Mouse (Mus musculus): ENCODE data around the gene Gal3st2. TPM values are rescaled to one million over a fixed set of nuclear protein-coding genes. Genes with fewer than 3 reads are reported as not detected.

The Gal3st2 gene
- total and polyA plus RNA-seq, 3 experiments: 0.65 to 1.0 (median 0.93) TPM

Other genes with a start within 250 kb of the Gal3st2 start
- gene Stk25, start 202.6 kb upstream of the Gal3st2 start, total RNA-seq (2021): 100 to 1,000 TPM in 1 of 2 experiments, 10 to 100 TPM in 1; 81.2 to 104 TPM
- 90.4 and 143 TPM in 2 replicates for gene Stk25, start 202.6 kb upstream of the Gal3st2 start, polyA plus RNA-seq (2012; rRNA removed)
- 1 to 10 TPM; 3.0 to 3.1 TPM for gene Bok, start 175.6 kb upstream of the Gal3st2 start, total RNA-seq (2021)
- 5.9 and 9.0 TPM in 2 replicates for gene Bok, start 175.6 kb upstream of the Gal3st2 start, polyA plus RNA-seq (2012; rRNA removed)
- 10 to 100 TPM; 33.6 to 36.4 TPM for gene Atg4b, start 109.8 kb upstream of the Gal3st2 start, total RNA-seq (2021)
- 27.7 and 33.4 TPM in 2 replicates for gene Atg4b, start 109.8 kb upstream of the Gal3st2 start, polyA plus RNA-seq (2012; rRNA removed)
- 10 to 100 TPM; 75.0 to 80.4 TPM for gene Thap4, start 106.4 kb upstream of the Gal3st2 start, total RNA-seq (2021)
- 69.0 and 76.9 TPM in 2 replicates for gene Thap4, start 106.4 kb upstream of the Gal3st2 start, polyA plus RNA-seq (2012; rRNA removed)
- gene Dtymk, start 59.4 kb upstream of the Gal3st2 start, total RNA-seq (2021): 10 to 100 TPM; 22.2 to 22.4 TPM
- gene Dtymk, start 59.4 kb upstream of the Gal3st2 start, polyA plus RNA-seq (2012; rRNA removed): 23.6 and 35.4 TPM in 2 replicates
- 10 to 100 TPM; 13.0 to 15.1 TPM for gene Ing5, start 57.3 kb upstream of the Gal3st2 start, total RNA-seq (2021)
- 5.4 and 6.8 TPM in 2 replicates for gene Ing5, start 57.3 kb upstream of the Gal3st2 start, polyA plus RNA-seq (2012; rRNA removed)
- 10 to 100 TPM; 32.3 to 35.1 TPM for gene D2hgdh, start 36.4 kb upstream of the Gal3st2 start, total RNA-seq (2021)
- gene D2hgdh, start 36.4 kb upstream of the Gal3st2 start, polyA plus RNA-seq (2012; rRNA removed): 64.1 and 72.6 TPM in 2 replicates
- gene Gal3st2b, start 57.0 kb downstream of the Gal3st2 start, total RNA-seq (2021): under 1 TPM; 0.64 to 0.76 TPM
- 0.32 and 1.7 TPM in 2 replicates for gene Gal3st2b, start 57.0 kb downstream of the Gal3st2 start, polyA plus RNA-seq (2012; rRNA removed)
- 1 to 10 TPM in 1 of 2 experiments, under 1 TPM in 1; 0.80 to 1.1 TPM for gene Gal3st2c, start 129.2 kb downstream of the Gal3st2 start, total RNA-seq (2021)
- 0.44 and 0.76 TPM in 2 replicates for gene Gal3st2c, start 129.2 kb downstream of the Gal3st2 start, polyA plus RNA-seq (2012; rRNA removed)
- gene Neu4, start 159.1 kb downstream of the Gal3st2 start, total RNA-seq (2021): not detected
- gene Neu4, start 159.1 kb downstream of the Gal3st2 start, polyA plus RNA-seq (2012; rRNA removed): 0.06 TPM in 1 of 2 replicates, not detected in the other
- not detected for gene Pdcd1, start 191.2 kb downstream of the Gal3st2 start, total RNA-seq (2021)
- 0.06 and 0.09 TPM in 2 replicates for gene Pdcd1, start 191.2 kb downstream of the Gal3st2 start, polyA plus RNA-seq (2012; rRNA removed)